ENCODE assay signal across 8 mouse cellular contexts in genomic region chr7:84689251-84690100, GRCm38 (mm10). TPM values are rescaled to one million over a fixed set of nuclear protein-coding genes. Genes with fewer than 3 reads are reported as not detected.
DNase-seq lines count a peak whose midpoint lies in the region; ATAC-seq lines count a peak whose summit lies in the region.

Zfand6 (minus strand) TSS chr7:84689959.

- ATAC-seq in forebrain, embryonic 11.5 days (replicated peaks; ENCODE audit: low FRiP score), result peak; percentile 99
- ATAC-seq in heart, embryonic 16.5 days (replicated peaks; ENCODE audit: extremely low read depth, insufficient read depth, low FRiP score), result peak; percentile 99
- ATAC-seq in liver, embryonic 15.5 days (ENCODE audit: insufficient read depth), result peak; percentile 95
- ATAC-seq in neural tube, embryonic 12.5 days (ENCODE audit: low FRiP score, low read depth), result peak; percentile 99

- no peaks in the 10 kb centered on the region for H3K9me3 ChIP-seq in forebrain, embryonic 11.5 days (ENCODE audit: control insufficient read depth, low read length)
- H3K9me3 ChIP-seq in heart, embryonic 16.5 days (replicated peaks; ENCODE audit: control insufficient read depth, low read length), result no peaks in the 10 kb centered on the region
- H3K9me3 ChIP-seq in liver, embryonic 15.5 days (replicated peaks), result no peaks in the 10 kb centered on the region
- H3K9me3 ChIP-seq in neural tube, embryonic 12.5 days, result no peaks in the 10 kb centered on the region

- DNase-seq in CD8-positive naive resting alpha-beta T cell, adult 2 months (ENCODE audit: low read depth in 2 of 2, low spot score in 2 of 2), result peak; percentile 79 to 84
- DNase-seq in c-Kit-positive CD71-negative TER-119-negative erythroid progenitor cells, embryonic 14.5 days (ENCODE audit: low read depth), result peak; percentile 91
- DNase-seq in forebrain, embryonic 11.5 days (ENCODE audit: low spot score), result peak; percentile 98
- DNase-seq in kidney, postnatal 36 days, result peak; percentile 99 to 100
- peak; percentile 92 for DNase-seq in telencephalon, adult 2 months (ENCODE audit: low read depth, low spot score)

- H3K27me3 ChIP-seq in forebrain, embryonic 11.5 days (ENCODE audit: control insufficient read depth, insufficient read depth, low read length), result no peaks in the 10 kb centered on the region
- no peaks in the 10 kb centered on the region for H3K27me3 ChIP-seq in heart, embryonic 16.5 days (ENCODE audit: control insufficient read depth, insufficient read depth, low read length)
- no peaks in the 10 kb centered on the region for H3K27me3 ChIP-seq in liver, embryonic 15.5 days
- H3K27me3 ChIP-seq in neural tube, embryonic 12.5 days (replicated peaks), result no peaks in the 10 kb centered on the region

- H3K36me3 ChIP-seq in forebrain, embryonic 11.5 days (ENCODE audit: control insufficient read depth, insufficient read depth, low read length), result no peaks in the 10 kb centered on the region
- no peaks in the 10 kb centered on the region for H3K36me3 ChIP-seq in heart, embryonic 16.5 days (ENCODE audit: control insufficient read depth, insufficient read depth)
- H3K36me3 ChIP-seq in liver, embryonic 15.5 days (replicated peaks), result no peaks in the 10 kb centered on the region
- no peaks in the 10 kb centered on the region for H3K36me3 ChIP-seq in neural tube, embryonic 12.5 days

- under 1% methylated on average over 65 of the region's 87 CpGs for WGBS in forebrain, embryonic 11.5 days
- WGBS in heart, embryonic 16.5 days, result under 1% methylated on average over 79 of the region's 87 CpGs
- under 1% methylated on average over 87 of the region's 87 CpGs for WGBS in liver, embryonic 15.5 days (ENCODE audit: insufficient replicate concordance)
- under 1% methylated on average over 77 of the region's 87 CpGs for WGBS in neural tube, embryonic 12.5 days

- H3K4me2 ChIP-seq in forebrain, embryonic 11.5 days (ENCODE audit: low read depth, low read length, severe bottlenecking), result peak within 1 kb of the TSS; percentile 80
- H3K4me2 ChIP-seq in heart, embryonic 16.5 days (ENCODE audit: low read depth, low read length), result peak within 1 kb of the TSS; percentile 83
- peak within 1 kb of the TSS; percentile 89 for H3K4me2 ChIP-seq in liver, embryonic 15.5 days
- H3K4me2 ChIP-seq in neural tube, embryonic 12.5 days (replicated peaks), result peak within 1 kb of the TSS; percentile 80

- peak within 1 kb of the TSS; percentile 79 for H3K27ac ChIP-seq in forebrain, embryonic 11.5 days (ENCODE audit: low read depth, low read length)
- H3K27ac ChIP-seq in heart, embryonic 16.5 days (ENCODE audit: low read length), result peak within 1 kb of the TSS; percentile 95
- H3K27ac ChIP-seq in liver, embryonic 15.5 days (replicated peaks), result peak within 1 kb of the TSS; percentile 98
- H3K27ac ChIP-seq in neural tube, embryonic 12.5 days, result peak within 1 kb of the TSS; percentile 67; the same call in 1 of the 2 replicates

- no peaks in the 10 kb centered on the region; the same call in 1 of the 2 replicates for H3K4me1 ChIP-seq in forebrain, embryonic 11.5 days (replicated peaks; ENCODE audit: control insufficient read depth, insufficient read depth, low read length)
- H3K4me1 ChIP-seq in heart, embryonic 16.5 days (ENCODE audit: control insufficient read depth, insufficient read depth, low read length), result peaks cover 5% of the 10 kb centered on the region
- peaks cover 52% of the 10 kb centered on the region for H3K4me1 ChIP-seq in liver, embryonic 15.5 days (replicated peaks)
- 0 out of 2 replicates have a peak, but pooled peaks cover 3% of the 10 kb centered on the region for H3K4me1 ChIP-seq in neural tube, embryonic 12.5 days

- H3K4me3 ChIP-seq in forebrain, embryonic 11.5 days (ENCODE audit: low read depth, low read length), result peak within 1 kb of the TSS; percentile 83
- H3K4me3 ChIP-seq in heart, embryonic 16.5 days (ENCODE audit: low read length), result peak within 1 kb of the TSS; percentile 95
- peak within 1 kb of the TSS; percentile 88 for H3K4me3 ChIP-seq in liver, embryonic 15.5 days (replicated peaks)
- peak within 1 kb of the TSS; percentile 84 for H3K4me3 ChIP-seq in neural tube, embryonic 12.5 days

- peak within 1 kb of the TSS; percentile 70 for H3K9ac ChIP-seq in forebrain, embryonic 11.5 days (ENCODE audit: low read length)
- peak within 1 kb of the TSS; percentile 90 for H3K9ac ChIP-seq in heart, embryonic 16.5 days (ENCODE audit: low read length)
- peak within 1 kb of the TSS; percentile 95 for H3K9ac ChIP-seq in liver, embryonic 15.5 days
- peak within 1 kb of the TSS; percentile 68 for H3K9ac ChIP-seq in neural tube, embryonic 12.5 days

RNA-seq across cellular contexts. Expression of gene Zfand6, which starts in this region (rescaled TPM):
- 193 and 208 TPM in 2 replicates for polyA plus RNA-seq in forebrain, embryonic 11.5 days (2014; fragmentation: Nextera tagmentation; extraction: Ambion mirVana)
- 142 and 153 TPM in 2 replicates for polyA plus RNA-seq in heart, embryonic 16.5 days (2015; fragmentation: Nextera tagmentation; extraction: Ambion mirVana)
- 145 and 154 TPM in 2 replicates for polyA plus RNA-seq in liver, embryonic 15.5 days (2015; fragmentation: Nextera tagmentation; extraction: Ambion mirVana)
- polyA plus RNA-seq in neural tube, embryonic 12.5 days (2016; fragmentation: Nextera tagmentation; extraction: Ambion mirVana), result 200 and 224 TPM in 2 replicates

Comparison
In these comparisons a context has a peak if more than half of its experiments do, and no peak if none do; other contexts are left out.
1. Peak in every context shown above with its lines: DNase-seq, ATAC-seq, H3K4me3 ChIP-seq and H3K27ac ChIP-seq.